Mouse (Mus musculus): ENCODE data around the gene Zbtb7a. TPM values are rescaled to one million over a fixed set of nuclear protein-coding genes. Genes with fewer than 3 reads are reported as not detected.
A peak's percentile ranks its signal among the peaks of the same experiment; 100 is the strongest.

Gene Zbtb7a
- polyA plus RNA-seq, 1 experiment from 2014 or later, result 94.1 TPM

DNA sequence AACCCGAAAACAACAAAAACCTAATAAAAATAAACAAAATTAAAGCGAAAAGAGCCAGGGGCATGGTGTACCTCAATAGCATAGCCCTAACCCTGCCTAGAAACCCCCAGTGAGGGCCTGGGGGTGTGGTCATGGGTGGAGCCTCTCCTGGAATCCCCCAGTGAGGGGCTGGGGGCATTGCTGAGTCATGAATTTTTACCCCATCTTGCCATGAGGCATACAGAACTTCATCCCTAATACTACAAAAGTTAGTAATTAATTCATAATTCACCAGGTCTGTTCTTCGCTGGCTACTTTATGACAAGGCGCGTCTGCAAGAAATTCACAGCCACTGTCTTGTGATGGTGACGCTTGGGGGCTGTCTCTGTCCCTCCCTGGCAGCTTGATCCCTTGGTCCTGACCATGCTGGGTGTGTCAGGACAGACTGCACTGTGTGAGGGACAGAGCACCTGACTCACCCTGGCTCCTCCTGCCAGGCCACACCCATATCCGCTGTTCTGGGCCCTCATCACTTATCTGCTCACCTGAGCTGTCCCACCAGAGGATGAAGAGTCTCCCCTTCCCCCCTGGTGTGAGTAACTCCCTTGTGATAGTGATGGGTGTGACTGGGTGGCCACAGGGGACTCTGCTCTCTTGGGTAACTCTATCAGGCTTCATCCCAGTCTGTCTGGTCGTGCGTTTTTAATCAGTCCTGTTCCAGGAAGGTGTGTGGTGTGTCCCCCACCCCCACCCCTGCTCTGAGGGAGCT lies 39.9 kb upstream of the Zbtb7a start:
- WGBS, result 49% methylated on average over 9 of the region's 9 CpGs
- Histone ChIP-seq H3K9ac (ENCODE audit: low read length) (no peak overlapping the region), H3K4me3 (ENCODE audit: low read depth, low read length) (no peak overlapping the region), H3K9me3 (ENCODE audit: control insufficient read depth, low read length) (no peaks in the 10 kb centered on the region), H3K36me3 (ENCODE audit: control insufficient read depth, insufficient read depth, low read length) (no peaks in the 10 kb centered on the region), H3K27me3 (ENCODE audit: control insufficient read depth, insufficient read depth, low read length) (no peaks in the 10 kb centered on the region), H3K4me2 (replicated peaks; ENCODE audit: low read depth) (no peak overlapping the region), H3K4me1 (replicated peaks; ENCODE audit: control insufficient read depth, insufficient read depth) (no peaks in the 10 kb centered on the region), H3K27ac (replicated peaks) (no peak overlapping the region)
- peak; percentile 63 for ATAC-seq (ENCODE audit: low FRiP score, low TSS enrichment)
- TF ChIP-seq EP300 (optimal IDR thresholded peaks at IDR 0.05) (no peak), CTCF (IDR thresholded peaks at IDR 0.05; ENCODE audit: low read depth) (no peak)
- DNase-seq (ENCODE audit: low spot score), result peak; percentile 36

GRCm38 (mm10) chr10:81105565-81106112 lies 29.4 kb upstream of the Zbtb7a start, which contains the start of gene Map2k2:
Gene Map2k2, plus strand, starts transcription at chr10:81105915.
- Histone ChIP-seq H3K36me3 (ENCODE audit: control insufficient read depth, insufficient read depth, low read length) (0 out of 2 replicates have a peak, but pooled peaks cover 7% of the 10 kb centered on the region), H3K9ac (ENCODE audit: low read length) (peak within 1 kb of the TSS; percentile 97), H3K4me3 (ENCODE audit: low read depth, low read length) (peak within 1 kb of the TSS; percentile 89), H3K9me3 (ENCODE audit: control insufficient read depth, low read length) (no peaks in the 10 kb centered on the region), H3K4me2 (replicated peaks; ENCODE audit: low read depth) (peak within 1 kb of the TSS; percentile 69), H3K4me1 (replicated peaks; ENCODE audit: control insufficient read depth, insufficient read depth) (0 out of 2 replicates have a peak, but pooled peaks cover 5% of the 10 kb centered on the region), H3K27me3 (ENCODE audit: control insufficient read depth, insufficient read depth, low read length) (no peaks in the 10 kb centered on the region), H3K27ac (replicated peaks) (peak within 1 kb of the TSS; percentile 100)
- DNase-seq (ENCODE audit: low spot score) (peak; percentile 97), ATAC-seq (ENCODE audit: low FRiP score, low TSS enrichment) (peak; percentile 95)
- under 1% methylated on average over 56 of the region's 56 CpGs for WGBS
- TF ChIP-seq EP300 (optimal IDR thresholded peaks at IDR 0.05), result no peak
- no peak for TF ChIP-seq CTCF (IDR thresholded peaks at IDR 0.05; ENCODE audit: low read depth)

- DNase-seq (ENCODE audit: low spot score), result peak; percentile 93
- 0% methylated on average over 35 of the region's 35 CpGs for WGBS
- H3K4me1 ChIP-seq (replicated peaks; ENCODE audit: control insufficient read depth, insufficient read depth), result 0 out of 2 replicates have a peak, but pooled peaks cover 5% of the 10 kb centered on the region
- TF ChIP-seq CTCF (IDR thresholded peaks at IDR 0.05; ENCODE audit: low read depth) (peak; percentile 57), EP300 (optimal IDR thresholded peaks at IDR 0.05) (no peak)
- peak overlapping the region; percentile 100 for H3K27ac ChIP-seq (replicated peaks)
- peak; percentile 91 for ATAC-seq (ENCODE audit: low FRiP score, low TSS enrichment)
- peak overlapping the region; percentile 97 for H3K9ac ChIP-seq (ENCODE audit: low read length)
- H3K9me3 ChIP-seq (ENCODE audit: control insufficient read depth, low read length), result no peaks in the 10 kb centered on the region
- peak overlapping the region; percentile 89 for H3K4me3 ChIP-seq (ENCODE audit: low read depth, low read length)
- no peaks in the 10 kb centered on the region for H3K27me3 ChIP-seq (ENCODE audit: control insufficient read depth, insufficient read depth, low read length)
- H3K4me2 ChIP-seq (replicated peaks; ENCODE audit: low read depth), result peak overlapping the region; percentile 69
- H3K36me3 ChIP-seq (ENCODE audit: control insufficient read depth, insufficient read depth, low read length), result peaks cover 9% of the 10 kb centered on the region
Observed at GRCm38 (mm10) chr10:81106113-81106721, 28.8 kb upstream of the Zbtb7a start.

DNA sequence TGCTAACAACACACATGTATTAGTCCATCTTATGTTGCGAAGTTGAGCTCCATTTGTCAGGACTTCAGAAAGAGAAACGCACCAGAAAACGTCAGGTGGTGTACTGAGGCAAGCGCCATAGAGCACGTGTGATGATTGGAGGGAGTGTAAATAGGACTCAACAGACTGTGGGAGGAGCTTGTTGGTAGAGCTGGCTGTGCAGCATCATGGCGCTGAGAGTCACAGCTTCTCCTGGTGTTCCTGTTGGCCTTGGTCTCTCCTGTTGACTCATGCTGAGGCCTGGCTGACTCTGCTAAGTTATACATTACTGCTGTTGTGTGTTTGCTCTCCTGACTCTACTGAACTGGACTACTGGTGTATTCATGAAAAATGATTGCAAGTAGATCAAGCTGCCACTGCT lies 22.1 kb upstream of the Zbtb7a start:
- no peak overlapping the region for H3K27ac ChIP-seq (replicated peaks)
- H3K9ac ChIP-seq (ENCODE audit: low read length), result no peak overlapping the region
- no peak for DNase-seq (ENCODE audit: low spot score)
- no peak overlapping the region for H3K4me2 ChIP-seq (replicated peaks; ENCODE audit: low read depth)
- H3K9me3 ChIP-seq (ENCODE audit: control insufficient read depth, low read length), result no peaks in the 10 kb centered on the region
- H3K27me3 ChIP-seq (ENCODE audit: control insufficient read depth, insufficient read depth, low read length), result no peaks in the 10 kb centered on the region
- H3K4me3 ChIP-seq (ENCODE audit: low read depth, low read length), result no peak overlapping the region
- TF ChIP-seq CTCF (IDR thresholded peaks at IDR 0.05; ENCODE audit: low read depth) (no peak), EP300 (optimal IDR thresholded peaks at IDR 0.05) (no peak)
- no peak for ATAC-seq (ENCODE audit: low FRiP score, low TSS enrichment)
- no peaks in the 10 kb centered on the region for H3K4me1 ChIP-seq (replicated peaks; ENCODE audit: control insufficient read depth, insufficient read depth)
- 86% methylated on average over 6 of the region's 6 CpGs for WGBS
- H3K36me3 ChIP-seq (ENCODE audit: control insufficient read depth, insufficient read depth, low read length), result peaks cover 26% of the 10 kb centered on the region

- DNase-seq (ENCODE audit: low spot score), result no peak
- TF ChIP-seq CTCF (IDR thresholded peaks at IDR 0.05; ENCODE audit: low read depth) (no peak), EP300 (optimal IDR thresholded peaks at IDR 0.05) (no peak)
- H3K27me3 ChIP-seq (ENCODE audit: control insufficient read depth, insufficient read depth, low read length), result no peaks in the 10 kb centered on the region
- H3K9me3 ChIP-seq (ENCODE audit: control insufficient read depth, low read length), result no peaks in the 10 kb centered on the region
- no peak for ATAC-seq (ENCODE audit: low FRiP score, low TSS enrichment)
- H3K4me1 ChIP-seq (replicated peaks; ENCODE audit: control insufficient read depth, insufficient read depth), result no peaks in the 10 kb centered on the region
- H3K9ac ChIP-seq (ENCODE audit: low read length), result no peak overlapping the region; the same call in 1 of the 2 replicates
- peaks cover 31% of the 10 kb centered on the region for H3K36me3 ChIP-seq (ENCODE audit: control insufficient read depth, insufficient read depth, low read length)
- H3K27ac ChIP-seq (replicated peaks), result no peak overlapping the region
- H3K4me3 ChIP-seq (ENCODE audit: low read depth, low read length), result no peak overlapping the region
- no peak overlapping the region for H3K4me2 ChIP-seq (replicated peaks; ENCODE audit: low read depth)
- 94% methylated on average over 10 of the region's 10 CpGs for WGBS
Observed at GRCm38 (mm10) chr10:81119625-81120024, 15.4 kb upstream of the Zbtb7a start.
